Mouse (Mus musculus) G1E (cell line): ENCODE measurements around the gene Wdr24. TPM values are rescaled to one million over a fixed set of nuclear protein-coding genes. Genes with fewer than 3 reads are reported as not detected.

Experiments used
- ATAC-seq: 2 replicates; pipeline ENCODE4 v1.8.0; 2016; ENCODE audit warnings: mild to moderate bottlenecking; ENCODE audit not compliant: insufficient number of reproducible peaks, poor library complexity, low FRiP score, severe bottlenecking; ENCODE audit errors: extremely low read depth
- DNase-seq: peaks from one replicate; pipeline ENCODE4 v3.0.0; 2012; ENCODE audit warnings: low spot score
- H3K27me3 ChIP-seq: 2 replicates; pipeline ENCODE4 v1.6.1; 2012; ENCODE audit warnings: mild to moderate bottlenecking, low read length, inconsistent platforms; ENCODE audit not compliant: insufficient read depth
- H3K36me3 ChIP-seq: replicated peaks from 2 replicates; pipeline ENCODE3; 2012; ENCODE audit warnings: mild to moderate bottlenecking, inconsistent platforms
- H3K4me1 ChIP-seq: 2 replicates; pipeline ENCODE4 v1.6.1; 2012; ENCODE audit warnings: low read depth, low read length, inconsistent platforms, mixed read lengths; ENCODE audit not compliant: insufficient read depth
- H3K4me3 ChIP-seq: 2 replicates; pipeline ENCODE4 v1.5.1; 2012; ENCODE audit warnings: low read depth, mild to moderate bottlenecking, inconsistent platforms, low read length, moderate library complexity, mixed read lengths
- H3K9me3 ChIP-seq: replicated peaks from 2 replicates; pipeline ENCODE4 v1.6.1; 2012; ENCODE audit warnings: inconsistent platforms
- CTCF ChIP-seq: IDR thresholded peaks from 2 replicates; pipeline ENCODE4 v1.5.1; 2012; ENCODE audit warnings: low read depth, low read length, inconsistent platforms, mixed read lengths
- GATA1 ChIP-seq: IDR thresholded peaks from 2 replicates; pipeline ENCODE4 v1.6.1; 2012; ENCODE audit warnings: borderline replicate concordance, low read length, inconsistent platforms, mixed read lengths
- GATA2 ChIP-seq: IDR thresholded peaks from 2 replicates; pipeline ENCODE4 v1.6.1; 2012; ENCODE audit warnings: low read depth, low read length, inconsistent platforms, borderline replicate concordance
- POLR2AphosphoS5 ChIP-seq: IDR thresholded peaks from 2 replicates; pipeline ENCODE4 v1.6.1; 2012; ENCODE audit warnings: low read depth, low read length, inconsistent platforms; ENCODE audit not compliant: insufficient replicate concordance
- TAL1 ChIP-seq: conservative IDR thresholded peaks from 2 replicates; pipeline ENCODE4 v1.6.1; 2012; ENCODE audit warnings: low read depth, low read length, inconsistent platforms, mixed read lengths
- polyA plus RNA-seq: library from polyadenylated mRNA; stranded (reverse); fragments of >175 nt; gene quantifications from 2 replicates; pipeline ENCODE4 v1.2.3, GENCODE M21; 2012
- total RNA-seq, 2 experiments: library from RNA; stranded (forward) in 1 of 2; stranded (reverse) in 1 of 2; fragments of 200-1000 nt in 1 of 2; fragments of >200 nt in 1 of 2; fragmentation: Nextera tagmentation in 1 of 2; gene quantifications; 2 replicates each; pipeline ENCODE4 v1.2.3; 2014 to 2017

Gene Wdr24
- total RNA-seq (2014; fragmentation: Nextera tagmentation) (13.8 and 13.9 TPM in 2 replicates), total RNA-seq (2017) (23.5 and 25.8 TPM in 2 replicates), polyA plus RNA-seq (4.8 and 8.6 TPM in 2 replicates)

- TF ChIP-seq TAL1 (no peak), POLR2AphosphoS5 (no peak), GATA1 (no peak), GATA2 (no peak), CTCF (no peak)
- peak within 1 kb of the TSS; percentile 78 for H3K4me3 ChIP-seq
- DNase-seq (peak; percentile 75), ATAC-seq (peak; percentile 65)
- peaks cover 62% of the 10 kb centered on the region for H3K4me1 ChIP-seq
- H3K27me3 ChIP-seq = peaks cover 24% of the 10 kb centered on the region
- peaks cover 44% of the 10 kb centered on the region for H3K36me3 ChIP-seq
- H3K9me3 ChIP-seq = no peaks in the 10 kb centered on the region
These were observed at the start of gene Wdr24 for GRCm38 (mm10) chr17:25823452-25823851. Wdr24 (plus strand) TSS chr17:25823627.

- H3K36me3 ChIP-seq = peaks cover 58% of the 10 kb centered on the region
- H3K9me3 ChIP-seq = no peaks in the 10 kb centered on the region
- DNase-seq (no peak), ATAC-seq (no peak)
- H3K4me1 ChIP-seq = peaks cover 25% of the 10 kb centered on the region
- H3K4me3 ChIP-seq = peak overlapping the region; percentile 33; the same call in 1 of the 2 replicates
- no peak for TF ChIP-seq CTCF
- TF ChIP-seq POLR2AphosphoS5 = no peak
- TF ChIP-seq TAL1 = no peak
- TF ChIP-seq GATA1 = no peak
- no peak for TF ChIP-seq GATA2
- peaks cover 2% of the 10 kb centered on the region for H3K27me3 ChIP-seq
These were observed 47.9 kb upstream of the Wdr24 start for GRCm38 (mm10) chr17:25775318-25776062.

- H3K9me3 ChIP-seq = no peaks in the 10 kb centered on the region
- H3K27me3 ChIP-seq = no peaks in the 10 kb centered on the region
- peaks cover 25% of the 10 kb centered on the region for H3K4me1 ChIP-seq
- no peak for ATAC-seq
- no peak for DNase-seq
- no peak for TF ChIP-seq GATA2
- no peak for TF ChIP-seq CTCF
- TF ChIP-seq POLR2AphosphoS5 = no peak
- TF ChIP-seq TAL1 = no peak
- no peak for TF ChIP-seq GATA1
- H3K4me3 ChIP-seq = no peak overlapping the region
- H3K36me3 ChIP-seq = peaks cover 83% of the 10 kb centered on the region
These were observed 45.5 kb upstream of the Wdr24 start for GRCm38 (mm10) chr17:25777948-25778347.

GRCm38 (mm10) chr17:25781339-25781738 lies 42.1 kb upstream of the Wdr24 start:
- Histone ChIP-seq H3K36me3 (peaks cover 85% of the 10 kb centered on the region), H3K9me3 (no peaks in the 10 kb centered on the region), H3K4me1 (peaks cover 29% of the 10 kb centered on the region), H3K4me3 (no peak overlapping the region), H3K27me3 (no peaks in the 10 kb centered on the region)
- TF ChIP-seq GATA1 = no peak
- TF ChIP-seq CTCF = no peak
- TF ChIP-seq TAL1 = no peak
- TF ChIP-seq GATA2 = no peak
- no peak for TF ChIP-seq POLR2AphosphoS5
- no peak for DNase-seq
- ATAC-seq = no peak

GRCm38 (mm10) chr17:25783086-25783485 lies 40.3 kb upstream of the Wdr24 start:
- H3K36me3 ChIP-seq = peaks cover 85% of the 10 kb centered on the region
- ATAC-seq = no peak

GRCm38 (mm10) chr17:25783861-25784574 lies 39.4 kb upstream of the Wdr24 start:
- Histone ChIP-seq H3K4me1 (peaks cover 37% of the 10 kb centered on the region), H3K9me3 (no peaks in the 10 kb centered on the region), H3K27me3 (no peaks in the 10 kb centered on the region), H3K36me3 (peaks cover 85% of the 10 kb centered on the region), H3K4me3 (peak overlapping the region; percentile 79; the same call in 1 of the 2 replicates)
- TF ChIP-seq POLR2AphosphoS5 (no peak; the same call in 1 of the 2 replicates), GATA2 (no peak), GATA1 (no peak), CTCF (no peak), TAL1 (no peak)
- DNase-seq (no peak), ATAC-seq (no peak)

More at GRCm38 (mm10) chr17:25783086-25783485, 40.3 kb upstream of the Wdr24 start:
- peaks cover 33% of the 10 kb centered on the region for H3K4me1 ChIP-seq
- no peak overlapping the region for H3K4me3 ChIP-seq
- no peaks in the 10 kb centered on the region for H3K9me3 ChIP-seq
- TF ChIP-seq CTCF (no peak), POLR2AphosphoS5 (no peak), GATA2 (no peak), TAL1 (no peak), GATA1 (no peak)
- DNase-seq = no peak
- no peaks in the 10 kb centered on the region for H3K27me3 ChIP-seq
